Mouse (Mus musculus): ENCODE results near the gene Ubald2. TPM values are rescaled to one million over a fixed set of nuclear protein-coding genes. Genes with fewer than 3 reads are reported as not detected.

Gene Ubald2
- polyA plus RNA-seq, 1 experiment from 2014 or later = 60.2 TPM

- WGBS = 29% methylated on average over 4 of the region's 4 CpGs
Measured at GRCm38 (mm10) chr11:116436725-116437331, 2.9 kb downstream of the Ubald2 start.

GRCm38 (mm10) chr11:116437541-116437940 is 3.6 kb downstream of the Ubald2 start:
- peaks cover 23% of the 10 kb centered on the region for H3K36me3 ChIP-seq (ENCODE audit: control insufficient read depth, insufficient read depth)
- no peaks in the 10 kb centered on the region for H3K9me3 ChIP-seq (ENCODE audit: control insufficient read depth)
- no peaks in the 10 kb centered on the region for H3K27me3 ChIP-seq (replicated peaks; ENCODE audit: control insufficient read depth, insufficient read depth, low read length)
- 78% methylated on average over 11 of the region's 11 CpGs for WGBS
- no peak for ATAC-seq
- H3K4me1 ChIP-seq (replicated peaks; ENCODE audit: control insufficient read depth, insufficient read depth, low read length) = peaks cover 10% of the 10 kb centered on the region
- peak overlapping the region; percentile 72 for H3K4me2 ChIP-seq (replicated peaks; ENCODE audit: low read depth)
- H3K4me3 ChIP-seq (ENCODE audit: low read depth, low read length) = no peak overlapping the region
- no peak for TF ChIP-seq CTCF (IDR thresholded peaks at IDR 0.05; ENCODE audit: low read depth)
- peak overlapping the region; percentile 37; the same call in 1 of the 2 replicates for H3K9ac ChIP-seq (ENCODE audit: low read depth, low read length)
- peak overlapping the region; percentile 93 for H3K27ac ChIP-seq (ENCODE audit: low read depth, low read length)

More at GRCm38 (mm10) chr11:116436725-116437331, 2.9 kb downstream of the Ubald2 start:
- peak overlapping the region; percentile 93 for H3K27ac ChIP-seq (ENCODE audit: low read depth, low read length)
- H3K27me3 ChIP-seq (replicated peaks; ENCODE audit: control insufficient read depth, insufficient read depth, low read length) = no peaks in the 10 kb centered on the region
- no peak for TF ChIP-seq CTCF (IDR thresholded peaks at IDR 0.05; ENCODE audit: low read depth)
- no peak for ATAC-seq
- peak overlapping the region; percentile 37; the same call in 1 of the 2 replicates for H3K9ac ChIP-seq (ENCODE audit: low read depth, low read length)
- peaks cover 10% of the 10 kb centered on the region for H3K4me1 ChIP-seq (replicated peaks; ENCODE audit: control insufficient read depth, insufficient read depth, low read length)
- peak overlapping the region; percentile 76; the same call in 1 of the 2 replicates for H3K4me3 ChIP-seq (ENCODE audit: low read depth, low read length)
- H3K4me2 ChIP-seq (replicated peaks; ENCODE audit: low read depth) = peak overlapping the region; percentile 72
- no peaks in the 10 kb centered on the region for H3K9me3 ChIP-seq (ENCODE audit: control insufficient read depth)
- peaks cover 23% of the 10 kb centered on the region for H3K36me3 ChIP-seq (ENCODE audit: control insufficient read depth, insufficient read depth)

GRCm38 (mm10) chr11:116439269-116440240 is 5.7 kb downstream of the Ubald2 start:
- Histone ChIP-seq H3K4me1 (replicated peaks; ENCODE audit: control insufficient read depth, insufficient read depth, low read length) (peaks cover 10% of the 10 kb centered on the region), H3K9me3 (ENCODE audit: control insufficient read depth) (no peaks in the 10 kb centered on the region), H3K36me3 (ENCODE audit: control insufficient read depth, insufficient read depth) (peaks cover 23% of the 10 kb centered on the region), H3K4me2 (replicated peaks; ENCODE audit: low read depth) (no peak overlapping the region), H3K27me3 (replicated peaks; ENCODE audit: control insufficient read depth, insufficient read depth, low read length) (no peaks in the 10 kb centered on the region), H3K9ac (ENCODE audit: low read depth, low read length) (no peak overlapping the region), H3K27ac (ENCODE audit: low read depth, low read length) (peak overlapping the region; percentile 21; the same call in 1 of the 2 replicates), H3K4me3 (ENCODE audit: low read depth, low read length) (no peak overlapping the region)
- peak; percentile 18; the same call in 1 of the 2 replicates for ATAC-seq
- 75% methylated on average over 19 of the region's 19 CpGs for WGBS
- 0 out of 2 replicates have a peak, but pooled peaks have one; percentile 12 for TF ChIP-seq CTCF (IDR thresholded peaks at IDR 0.05; ENCODE audit: low read depth)

- Histone ChIP-seq H3K9ac (ENCODE audit: low read depth, low read length) (no peak overlapping the region), H3K4me3 (ENCODE audit: low read depth, low read length) (no peak overlapping the region), H3K4me2 (replicated peaks; ENCODE audit: low read depth) (no peak overlapping the region), H3K4me1 (replicated peaks; ENCODE audit: control insufficient read depth, insufficient read depth, low read length) (peaks cover 10% of the 10 kb centered on the region), H3K27ac (ENCODE audit: low read depth, low read length) (no peak overlapping the region), H3K27me3 (replicated peaks; ENCODE audit: control insufficient read depth, insufficient read depth, low read length) (no peaks in the 10 kb centered on the region), H3K9me3 (ENCODE audit: control insufficient read depth) (no peaks in the 10 kb centered on the region), H3K36me3 (ENCODE audit: control insufficient read depth, insufficient read depth) (peaks cover 23% of the 10 kb centered on the region)
- WGBS = 68% methylated on average over 7 of the region's 7 CpGs
- no peak for ATAC-seq
- TF ChIP-seq CTCF (IDR thresholded peaks at IDR 0.05; ENCODE audit: low read depth) = no peak
Measured at GRCm38 (mm10) chr11:116440408-116441068, 6.6 kb downstream of the Ubald2 start.

DNA sequence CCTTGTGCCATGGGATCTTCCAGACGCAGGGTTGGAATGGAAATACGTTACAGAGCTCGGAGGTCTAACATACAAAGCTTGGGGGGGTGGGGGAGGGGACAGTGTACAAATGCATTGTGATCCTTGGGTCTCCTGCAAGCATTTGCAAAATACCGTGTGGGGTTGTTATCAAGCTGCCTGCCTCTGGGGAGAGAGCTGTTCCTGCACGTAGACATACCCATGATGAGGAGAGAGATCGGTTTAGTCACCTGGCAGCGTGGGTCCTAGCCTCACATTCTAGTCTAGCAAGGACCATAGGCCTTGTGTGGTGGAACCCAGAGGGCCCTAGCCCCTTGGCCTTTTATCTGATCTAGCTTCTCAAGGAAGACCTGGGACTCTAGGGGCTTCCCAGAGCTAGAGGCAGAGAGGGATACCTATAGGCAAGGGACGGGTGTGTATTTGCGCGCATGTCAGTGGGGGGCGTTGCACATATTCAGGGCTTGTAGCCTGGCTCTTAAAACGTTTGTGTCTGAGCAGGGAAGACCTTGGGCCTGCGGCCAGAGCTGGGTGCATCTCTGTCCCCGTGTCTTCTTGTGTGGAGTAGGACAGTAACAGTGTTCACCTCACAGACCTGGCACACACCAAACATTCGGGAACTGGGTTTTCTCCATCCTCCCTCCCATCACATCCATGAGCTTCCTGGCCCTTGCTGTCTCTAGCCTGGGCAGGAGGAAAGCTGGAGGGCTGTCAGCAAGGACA is 8.4 kb downstream of the Ubald2 start:
- TF ChIP-seq CTCF (IDR thresholded peaks at IDR 0.05; ENCODE audit: low read depth) = no peak
- H3K9ac ChIP-seq (ENCODE audit: low read depth, low read length) = no peak overlapping the region
- no peaks in the 10 kb centered on the region; the same call in 1 of the 2 replicates for H3K4me1 ChIP-seq (replicated peaks; ENCODE audit: control insufficient read depth, insufficient read depth, low read length)
- no peaks in the 10 kb centered on the region; the same call in 1 of the 2 replicates for H3K27me3 ChIP-seq (replicated peaks; ENCODE audit: control insufficient read depth, insufficient read depth, low read length)
- H3K4me3 ChIP-seq (ENCODE audit: low read depth, low read length) = no peak overlapping the region
- no peaks in the 10 kb centered on the region for H3K9me3 ChIP-seq (ENCODE audit: control insufficient read depth)
- no peak overlapping the region for H3K27ac ChIP-seq (ENCODE audit: low read depth, low read length)
- no peak overlapping the region for H3K4me2 ChIP-seq (replicated peaks; ENCODE audit: low read depth)
- H3K36me3 ChIP-seq (ENCODE audit: control insufficient read depth, insufficient read depth) = peaks cover 17% of the 10 kb centered on the region
- 78% methylated on average over 15 of the region's 15 CpGs for WGBS
- ATAC-seq = no peak
